Mouse (Mus musculus) embryonic facial prominence, embryonic 14.5 days (tissue): ENCODE measurements at regions not wholly inside any gene's neighbourhood (a gene's known extent, or its start where the extent isn't known, plus 50 kb on each side); places are given as distances from the start of the nearest gene placed in this dataset.

ENCODE experiments used
- ATAC-seq: fragments of 200-750 bp; cut with Nextera tagmentation; 2 replicates; pipeline ENCODE4 v1.8.0; 2017; ENCODE audit warnings: low read depth, moderate number of reproducible peaks, moderate TSS enrichment
- DNase-seq: peaks from one replicate; pipeline ENCODE4 v3.0.0-alpha.2; 2015; ENCODE audit warnings: low spot score
- H3K27ac ChIP-seq: fragments of 300-500 bp; sonication (generic); replicated peaks from 2 replicates; pipeline ENCODE4 v1.5.1; 2014; ENCODE audit warnings: low read depth, mild to moderate bottlenecking, low read length, moderate library complexity
- H3K27me3 ChIP-seq: fragments of 300-500 bp; sonication (generic); replicated peaks from 2 replicates; pipeline ENCODE4 v1.6.1; 2014; ENCODE audit warnings: low read length; ENCODE audit not compliant: control insufficient read depth, insufficient read depth
- H3K36me3 ChIP-seq: fragments of 300-500 bp; sonication (generic); 2 replicates; pipeline ENCODE4 v1.6.1; 2014; ENCODE audit warnings: low read length, mixed read lengths; ENCODE audit not compliant: control insufficient read depth, insufficient read depth
- H3K4me1 ChIP-seq: fragments of 300-500 bp; sonication (generic); 2 replicates; pipeline ENCODE4 v1.6.1; 2014; ENCODE audit warnings: antibody characterized with exemption, low read length; ENCODE audit not compliant: control insufficient read depth, insufficient read depth
- H3K4me2 ChIP-seq: fragments of 300-500 bp; sonication (generic); 2 replicates; pipeline ENCODE4 v1.6.1; 2014; ENCODE audit warnings: low read depth, mild to moderate bottlenecking, low read length, moderate library complexity, mixed read lengths
- H3K4me3 ChIP-seq: fragments of 300-500 bp; sonication (generic); 2 replicates; pipeline ENCODE4 v1.5.1; 2014; ENCODE audit warnings: low read depth, mild to moderate bottlenecking, low read length
- H3K9ac ChIP-seq: fragments of 300-500 bp; sonication (generic); 2 replicates; pipeline ENCODE4 v1.6.1; 2014; ENCODE audit warnings: low read depth, mild to moderate bottlenecking, low read length, moderate library complexity, mixed read lengths
- H3K9me3 ChIP-seq: fragments of 300-500 bp; sonication (generic); 2 replicates; pipeline ENCODE4 v1.6.1; 2016; ENCODE audit warnings: low read length; ENCODE audit not compliant: control insufficient read depth
- WGBS: fragments of 180-500 bp; shearing (Covaris S2); extraction: QIAGEN DNeasy Blood & Tissue Kit; methylation state at CpG from one replicate; pipeline ENCODE4 v1.1.7; 2014; 5-methylcytosine and 5-hydroxymethylcytosine counted together

DNA sequence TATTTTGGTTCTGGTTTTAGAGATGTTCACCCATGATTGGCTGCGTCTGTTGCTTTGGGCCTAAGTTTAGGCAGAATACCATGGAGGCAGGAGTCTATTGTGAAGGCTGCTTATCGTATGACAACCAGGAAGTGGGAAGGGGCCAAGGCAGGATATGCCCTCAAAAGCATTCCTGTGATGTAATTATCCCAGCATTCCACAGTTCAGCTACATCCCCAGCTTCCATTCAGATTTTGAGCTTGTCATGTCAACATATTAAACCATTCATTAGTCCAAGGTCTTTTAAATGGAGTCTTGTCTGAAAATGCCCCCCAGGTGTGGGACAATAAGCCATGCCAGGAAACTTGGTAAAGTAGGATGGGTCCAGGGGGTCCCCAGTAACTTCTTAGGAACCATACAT lies 79.3 kb upstream of the Ralgps2 start:
- H3K27me3 ChIP-seq = no peaks in the 10 kb centered on the region
- DNase-seq (no peak), ATAC-seq (no peak)
- H3K9me3 ChIP-seq = no peaks in the 10 kb centered on the region
- 84% methylated on average over 2 of the region's 2 CpGs for WGBS
- no peak overlapping the region for H3K9ac ChIP-seq
- H3K27ac ChIP-seq = no peak overlapping the region
- no peak overlapping the region for H3K4me3 ChIP-seq
- no peaks in the 10 kb centered on the region for H3K36me3 ChIP-seq
- no peaks in the 10 kb centered on the region for H3K4me1 ChIP-seq
- no peak overlapping the region for H3K4me2 ChIP-seq

DNA sequence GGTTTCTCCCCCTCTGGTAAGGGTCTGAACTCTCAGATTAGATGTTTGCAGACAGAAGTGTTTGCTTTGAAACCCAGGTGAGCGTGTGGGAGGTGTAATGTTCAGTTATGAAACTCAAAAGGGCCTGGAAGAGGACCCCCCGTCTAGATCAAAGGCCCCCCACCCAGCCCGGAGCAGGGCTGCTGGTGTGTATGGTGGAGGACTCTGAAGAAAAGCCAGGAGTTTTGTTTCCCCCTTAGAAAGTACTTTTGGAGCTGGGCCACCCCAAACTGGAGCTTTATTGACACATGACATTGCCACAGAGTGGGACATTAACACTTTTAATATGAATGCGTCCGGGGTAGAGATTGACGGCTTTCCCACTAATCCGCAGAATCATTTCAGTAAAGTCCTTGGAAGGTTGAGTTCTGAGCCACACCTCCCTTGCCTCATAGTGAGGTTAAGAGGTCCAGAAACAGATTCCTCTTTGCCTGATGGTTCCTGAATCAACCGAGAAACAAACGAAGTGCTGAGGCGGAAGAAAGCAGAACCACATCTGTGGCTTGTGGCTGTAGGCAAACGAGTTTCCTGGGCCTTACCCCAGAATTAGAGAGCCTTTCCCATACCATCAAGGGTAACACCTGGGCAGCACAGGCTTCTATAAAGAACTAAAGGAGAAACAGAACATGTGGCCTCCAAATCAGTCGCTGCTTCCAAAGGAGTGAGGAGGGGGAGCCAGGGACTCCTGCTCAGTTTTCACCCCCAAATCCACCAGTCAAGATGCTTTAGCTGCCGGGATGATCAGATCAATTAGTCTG lies 78.0 kb upstream of the Ralgps2 start:
- Histone ChIP-seq H3K9me3 (no peaks in the 10 kb centered on the region), H3K4me1 (no peaks in the 10 kb centered on the region), H3K4me3 (no peak overlapping the region), H3K4me2 (no peak overlapping the region), H3K9ac (no peak overlapping the region), H3K27me3 (no peaks in the 10 kb centered on the region), H3K27ac (no peak overlapping the region; the same call in 1 of the 2 replicates), H3K36me3 (no peaks in the 10 kb centered on the region)
- DNase-seq = no peak
- WGBS = 61% methylated on average over 13 of the region's 13 CpGs
- no peak for ATAC-seq

DNA sequence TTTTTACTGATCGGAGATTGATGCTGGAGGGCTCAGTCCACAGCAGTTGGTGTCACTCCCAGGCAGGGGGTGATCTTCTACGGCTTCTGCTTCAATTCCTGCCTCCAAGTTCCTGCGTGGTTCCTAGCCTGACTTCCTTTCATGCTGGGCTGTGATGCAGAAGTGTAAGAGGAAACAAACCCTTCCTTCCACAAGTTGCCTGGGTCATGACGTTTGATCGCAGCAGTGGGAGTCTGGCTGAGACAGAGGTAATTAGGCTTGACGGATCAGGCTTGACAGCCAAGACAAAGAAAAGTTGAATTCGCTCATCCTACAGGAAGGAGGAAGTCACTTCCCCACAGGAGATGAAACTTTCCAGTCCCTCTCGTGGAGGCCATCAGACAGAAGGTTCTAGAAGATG lies 77.2 kb upstream of the Ralgps2 start:
- Histone ChIP-seq H3K4me2 (no peak overlapping the region), H3K4me1 (no peaks in the 10 kb centered on the region), H3K36me3 (no peaks in the 10 kb centered on the region), H3K27me3 (no peaks in the 10 kb centered on the region), H3K9ac (no peak overlapping the region), H3K4me3 (no peak overlapping the region), H3K9me3 (no peaks in the 10 kb centered on the region), H3K27ac (no peak overlapping the region)
- ATAC-seq = peak; percentile 50; the same call in 1 of the 2 replicates
- 40% methylated on average over 8 of the region's 8 CpGs for WGBS
- DNase-seq = peak; percentile 52

DNA sequence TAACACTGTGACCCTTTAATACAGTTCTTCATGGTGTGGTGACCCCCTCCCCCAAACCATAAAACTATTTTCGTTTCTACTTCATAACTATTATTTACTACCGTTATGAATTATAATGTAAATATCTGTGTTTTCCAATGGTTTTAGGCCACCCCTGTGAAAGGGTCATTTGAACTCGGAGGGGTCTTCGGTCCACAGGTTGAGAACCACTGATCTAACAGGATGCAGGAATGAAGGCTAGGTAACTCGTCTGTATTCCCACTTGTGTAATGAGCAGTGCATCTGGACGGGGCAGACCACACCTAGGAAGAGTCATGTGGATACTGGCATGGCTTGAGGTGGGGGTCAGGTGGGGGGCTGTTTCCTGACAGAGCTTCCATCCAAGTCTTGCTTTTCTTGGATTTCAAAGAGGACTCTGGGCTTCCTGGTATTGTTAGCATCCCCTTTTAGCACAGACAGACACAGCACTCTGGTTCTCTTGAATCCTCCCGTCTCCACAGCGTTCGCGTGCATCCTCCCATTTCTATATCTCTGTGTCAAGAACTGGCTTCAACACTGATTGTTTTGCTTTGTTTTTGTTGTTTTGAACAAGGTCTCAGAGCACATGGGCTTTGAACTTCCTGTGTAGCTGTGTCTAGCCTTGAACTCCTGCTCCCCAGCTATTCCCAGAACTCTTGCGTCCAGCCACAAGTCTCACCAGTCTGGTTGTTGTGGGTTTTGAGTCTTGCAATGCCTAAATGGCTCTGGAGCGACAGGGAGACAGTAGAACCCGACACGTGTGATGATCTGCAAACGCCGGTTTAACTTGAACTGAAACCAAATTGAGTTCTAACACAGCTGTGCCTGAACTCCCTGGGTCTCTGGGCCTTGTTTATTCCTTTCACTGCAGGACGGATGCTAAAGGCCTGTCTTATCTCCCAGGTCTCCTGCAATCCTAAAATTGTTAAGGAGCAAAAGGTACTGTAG lies 75.4 kb upstream of the Ralgps2 start:
- H3K4me3 ChIP-seq = no peak overlapping the region
- WGBS = 83% methylated on average over 17 of the region's 17 CpGs

DNA sequence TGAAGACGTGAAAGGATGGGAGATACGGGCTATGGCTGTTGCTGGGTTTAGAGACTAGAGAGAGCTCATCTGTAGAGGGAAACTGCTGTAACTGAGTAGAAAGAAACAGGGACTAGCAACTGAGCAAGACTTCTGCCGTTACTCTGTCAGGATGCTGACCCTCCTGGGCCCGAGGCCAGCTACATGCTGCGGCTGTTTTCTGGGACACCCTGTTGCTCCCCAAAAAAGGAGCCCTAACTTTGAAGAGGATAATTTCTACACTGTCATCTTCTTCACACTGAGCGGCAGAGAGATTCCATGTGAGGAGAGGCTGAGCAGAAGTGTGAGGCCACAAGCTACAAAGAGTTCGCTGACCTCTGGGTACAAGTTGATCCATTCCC lies 74.2 kb upstream of the Ralgps2 start:
- H3K4me3 ChIP-seq = no peak overlapping the region
- no peak overlapping the region for H3K9ac ChIP-seq
- no peaks in the 10 kb centered on the region for H3K36me3 ChIP-seq
- no peaks in the 10 kb centered on the region for H3K9me3 ChIP-seq
- no peak for DNase-seq
- WGBS = 71% methylated on average over 7 of the region's 7 CpGs
- no peak overlapping the region for H3K4me2 ChIP-seq
- H3K27me3 ChIP-seq = no peaks in the 10 kb centered on the region
- ATAC-seq = no peak
- H3K27ac ChIP-seq = no peak overlapping the region
- no peaks in the 10 kb centered on the region for H3K4me1 ChIP-seq

More for the DNA sequence above, 75.4 kb upstream of the Ralgps2 start:
- Histone ChIP-seq H3K27me3 (no peaks in the 10 kb centered on the region), H3K4me1 (no peaks in the 10 kb centered on the region), H3K36me3 (no peaks in the 10 kb centered on the region), H3K9me3 (no peaks in the 10 kb centered on the region), H3K4me2 (no peak overlapping the region), H3K27ac (0 out of 2 replicates have a peak overlapping the region, but pooled peaks have one; percentile 6), H3K9ac (no peak overlapping the region)
- ATAC-seq = no peak
- DNase-seq = no peak

DNA sequence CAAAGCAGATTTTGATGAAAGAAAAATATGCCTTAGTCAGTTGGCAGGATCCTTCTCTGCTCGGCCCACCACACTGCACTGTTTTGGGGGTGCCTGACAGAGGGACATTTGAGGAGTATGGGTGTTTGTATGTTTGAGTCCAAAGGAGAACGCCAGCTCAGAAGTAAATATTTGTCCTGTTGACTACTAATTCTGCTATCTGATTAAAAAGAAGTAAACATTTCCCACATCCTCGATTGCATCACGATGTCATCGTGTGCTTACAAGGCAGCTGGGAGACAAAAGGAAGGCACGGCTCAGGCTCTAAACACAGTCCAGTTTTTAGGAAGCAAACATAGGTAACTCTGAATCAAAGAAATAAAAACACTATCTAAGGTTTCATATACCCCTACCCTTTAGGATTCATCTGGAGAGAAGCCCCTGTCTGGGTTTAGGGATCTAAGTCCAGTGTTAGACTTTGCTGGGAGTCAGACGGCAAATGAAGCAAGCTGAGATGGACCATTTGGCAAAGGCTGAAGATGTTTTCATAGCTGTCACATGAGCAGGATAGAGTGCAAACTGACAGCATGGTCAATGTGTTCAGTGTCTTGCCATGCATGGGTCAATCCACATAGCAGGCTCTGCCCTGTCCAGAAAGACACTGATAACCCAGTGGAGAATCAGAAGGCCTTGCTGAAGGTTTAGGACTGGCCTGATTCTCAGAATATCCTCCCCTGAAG lies 73.7 kb upstream of the Ralgps2 start:
- no peak overlapping the region for H3K4me3 ChIP-seq
- H3K9ac ChIP-seq = no peak overlapping the region
- no peak overlapping the region for H3K27ac ChIP-seq
- no peaks in the 10 kb centered on the region for H3K4me1 ChIP-seq
- H3K4me2 ChIP-seq = no peak overlapping the region
- 68% methylated on average over 7 of the region's 7 CpGs for WGBS
- H3K27me3 ChIP-seq = no peaks in the 10 kb centered on the region
- no peaks in the 10 kb centered on the region for H3K9me3 ChIP-seq
- ATAC-seq = no peak
- no peak for DNase-seq
- H3K36me3 ChIP-seq = no peaks in the 10 kb centered on the region

DNA sequence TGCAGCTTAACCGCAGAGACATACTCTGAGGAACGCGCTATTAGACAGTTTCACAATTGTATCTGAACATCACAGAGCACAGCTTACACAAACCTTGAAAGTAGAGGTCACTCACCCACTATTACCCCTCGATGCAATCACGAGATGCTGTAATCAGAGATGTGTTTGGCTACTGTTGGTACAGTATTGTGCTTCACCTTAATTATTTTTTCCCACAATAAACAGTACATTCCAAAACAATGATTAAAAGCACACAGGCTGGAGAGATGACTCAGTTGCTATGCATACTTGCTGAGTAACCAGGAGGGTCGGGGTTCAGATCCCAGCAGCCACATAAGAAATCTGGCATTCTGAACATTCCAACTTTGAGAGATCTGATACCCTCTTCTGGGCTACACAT lies 71.8 kb upstream of the Ralgps2 start:
- Histone ChIP-seq H3K4me2 (no peak overlapping the region), H3K27ac (no peak overlapping the region), H3K36me3 (no peaks in the 10 kb centered on the region), H3K4me3 (no peak overlapping the region), H3K9me3 (no peaks in the 10 kb centered on the region), H3K9ac (no peak overlapping the region), H3K27me3 (no peaks in the 10 kb centered on the region), H3K4me1 (no peaks in the 10 kb centered on the region)
- no peak for ATAC-seq
- DNase-seq = no peak
- WGBS = 85% methylated on average over 6 of the region's 6 CpGs

DNA sequence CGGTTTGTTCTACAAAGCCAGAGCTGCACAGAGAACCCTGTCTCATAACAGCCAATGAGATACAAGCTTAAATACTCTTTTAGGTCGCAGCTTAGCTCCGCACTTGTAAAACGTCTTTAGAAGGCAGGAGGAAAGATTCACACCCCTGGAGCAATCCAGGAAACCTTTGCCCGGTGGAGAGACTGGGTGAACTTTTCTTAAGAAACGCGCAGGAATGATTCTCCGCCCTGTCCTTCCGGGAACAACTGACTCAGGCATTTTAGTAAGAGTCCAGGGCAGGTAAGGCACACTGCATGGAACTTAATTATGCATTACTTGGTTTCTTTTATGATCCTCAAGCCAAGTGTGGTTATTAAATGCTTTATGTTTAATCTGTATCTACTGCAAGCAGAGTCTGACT lies 70.0 kb upstream of the Ralgps2 start:
- DNase-seq (no peak), ATAC-seq (no peak)
- no peaks in the 10 kb centered on the region for H3K36me3 ChIP-seq
- H3K27me3 ChIP-seq = no peaks in the 10 kb centered on the region
- no peaks in the 10 kb centered on the region for H3K4me1 ChIP-seq
- H3K27ac ChIP-seq = no peak overlapping the region
- H3K9ac ChIP-seq = no peak overlapping the region
- no peaks in the 10 kb centered on the region for H3K9me3 ChIP-seq
- H3K4me2 ChIP-seq = no peak overlapping the region
- H3K4me3 ChIP-seq = no peak overlapping the region
- WGBS = 78% methylated on average over 9 of the region's 9 CpGs
